Mouse (Mus musculus): ENCODE measurements at regions not wholly inside any gene's neighbourhood (a gene's known extent, or its start where the extent isn't known, plus 50 kb on each side); places are given as distances from the start of the nearest gene placed in this dataset.

DNA sequence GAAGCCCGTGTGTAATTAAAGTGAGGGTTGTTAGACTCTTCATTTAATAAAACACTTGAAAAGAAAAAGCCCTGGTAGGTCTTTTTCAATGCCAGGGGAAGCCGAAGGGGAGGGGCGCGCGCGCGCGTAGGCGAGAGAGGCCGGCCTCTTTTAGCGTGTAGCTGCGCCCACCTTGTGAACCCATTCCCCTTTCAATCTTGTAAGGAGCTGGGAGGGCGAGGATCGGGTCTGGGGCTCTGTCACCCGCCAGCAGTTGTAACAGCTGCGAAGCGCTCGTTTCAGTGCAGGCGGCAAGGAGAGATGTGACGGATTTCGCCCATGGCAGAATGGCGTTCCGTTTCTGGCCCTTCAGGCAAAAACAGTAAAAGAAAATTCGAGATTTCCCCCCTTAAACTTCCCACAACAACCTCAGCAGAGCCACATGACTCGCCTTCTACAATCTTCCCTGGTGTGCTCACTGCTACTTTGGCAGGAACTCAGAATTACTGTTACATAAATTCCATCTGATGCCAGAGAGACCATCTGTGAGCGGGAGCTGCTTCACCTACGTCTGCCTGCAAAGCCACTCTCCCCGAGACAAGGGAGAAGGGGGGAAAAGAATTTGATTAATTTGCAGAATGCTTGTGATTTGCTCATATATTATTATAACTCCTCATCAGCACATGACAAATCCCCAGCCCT, 436.4 kb downstream of the Zfp536 start:
- DNase-seq (ENCODE audit: low spot score) = peak; percentile 41

DNA sequence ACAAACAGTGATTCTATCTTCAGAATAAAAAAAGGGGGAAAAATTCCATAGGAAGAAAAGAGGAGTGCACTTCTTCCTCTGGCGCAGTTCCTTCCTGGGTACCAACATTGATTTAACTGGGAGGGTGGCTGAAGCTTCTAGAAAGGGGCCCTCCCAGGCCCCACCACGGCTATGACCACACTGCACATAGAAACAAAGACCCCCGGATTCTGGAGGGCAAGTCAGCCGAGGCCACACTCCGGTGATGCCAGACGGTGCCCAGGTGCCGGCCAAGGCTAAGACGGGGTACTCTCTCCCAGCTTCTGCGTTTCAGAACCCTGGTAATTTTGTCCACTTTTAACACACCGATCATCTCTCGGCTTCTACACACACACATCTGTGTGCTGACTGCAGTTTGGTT, 435.8 kb downstream of the Zfp536 start:
- DNase-seq (ENCODE audit: low spot score) = no peak

DNA sequence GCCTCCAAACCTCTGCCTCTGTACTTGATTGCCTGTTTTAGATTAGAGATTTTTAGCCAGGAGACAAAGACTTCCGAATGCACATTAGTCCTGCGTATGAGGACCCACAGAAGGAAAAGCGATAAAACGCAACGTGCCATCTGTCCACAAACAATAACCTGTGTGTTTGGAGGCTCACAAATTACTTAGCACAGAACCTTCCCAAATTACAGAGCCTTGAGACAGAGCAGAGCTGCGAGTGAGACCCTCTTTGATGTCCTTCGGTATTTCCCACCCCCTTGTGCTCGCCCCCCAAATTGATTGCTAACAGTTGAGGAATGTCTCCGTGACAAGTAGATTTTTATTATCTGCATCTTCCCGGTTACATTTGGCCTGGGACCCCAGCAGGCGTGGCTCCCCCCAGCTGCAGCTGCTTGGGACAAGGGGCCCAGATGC, 435.4 kb downstream of the Zfp536 start:
- DNase-seq (ENCODE audit: low spot score) = no peak

DNA sequence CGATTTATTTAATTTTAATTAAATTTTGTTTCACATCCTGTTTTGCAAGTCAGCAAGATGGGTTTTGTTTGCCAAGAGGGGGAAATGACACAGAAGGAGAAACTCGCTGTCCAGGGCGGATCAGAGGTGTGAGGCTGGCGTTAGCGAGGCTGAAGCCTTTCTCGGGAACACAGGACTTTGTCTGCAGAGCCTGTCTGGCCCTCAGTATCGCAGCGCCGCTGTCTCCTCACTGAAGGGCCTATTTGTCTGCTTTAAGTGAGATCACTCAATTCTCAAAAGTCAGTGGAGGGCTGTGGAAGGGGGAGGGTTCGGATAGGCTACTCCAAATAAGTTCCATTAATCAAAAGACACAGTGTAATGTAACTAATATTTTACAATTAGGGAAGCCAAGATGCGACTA, 430.8 kb downstream of the Zfp536 start:
- no peak for DNase-seq (ENCODE audit: low spot score)

DNA sequence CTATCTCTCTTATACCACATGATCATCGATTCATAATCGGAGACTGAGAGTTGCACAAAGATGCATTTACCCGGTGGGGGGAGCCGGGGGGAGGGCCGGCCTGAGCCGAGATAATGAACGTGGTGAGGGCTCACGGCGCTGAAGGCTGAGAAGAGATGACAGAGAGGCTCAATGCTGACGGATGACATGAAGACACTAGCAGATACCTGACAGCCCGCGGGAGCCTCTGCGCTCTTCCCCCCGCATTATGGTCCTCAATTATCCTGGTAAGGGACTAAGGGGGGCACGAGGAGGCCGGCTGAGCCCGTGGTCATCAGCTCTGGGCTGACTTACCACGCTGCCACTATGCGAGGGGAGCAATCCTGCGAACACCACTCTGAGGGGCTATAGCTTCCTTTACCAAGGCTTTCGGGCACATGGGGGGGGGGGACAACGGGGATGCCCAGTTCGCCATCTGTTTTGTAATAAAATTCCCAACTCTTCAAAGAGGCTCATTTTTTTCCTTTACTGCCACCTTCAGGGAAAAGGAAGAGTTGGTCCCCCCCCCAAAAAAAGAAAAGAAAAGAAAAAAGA, 430.3 kb downstream of the Zfp536 start:
- DNase-seq (ENCODE audit: low spot score) = no peak

DNA sequence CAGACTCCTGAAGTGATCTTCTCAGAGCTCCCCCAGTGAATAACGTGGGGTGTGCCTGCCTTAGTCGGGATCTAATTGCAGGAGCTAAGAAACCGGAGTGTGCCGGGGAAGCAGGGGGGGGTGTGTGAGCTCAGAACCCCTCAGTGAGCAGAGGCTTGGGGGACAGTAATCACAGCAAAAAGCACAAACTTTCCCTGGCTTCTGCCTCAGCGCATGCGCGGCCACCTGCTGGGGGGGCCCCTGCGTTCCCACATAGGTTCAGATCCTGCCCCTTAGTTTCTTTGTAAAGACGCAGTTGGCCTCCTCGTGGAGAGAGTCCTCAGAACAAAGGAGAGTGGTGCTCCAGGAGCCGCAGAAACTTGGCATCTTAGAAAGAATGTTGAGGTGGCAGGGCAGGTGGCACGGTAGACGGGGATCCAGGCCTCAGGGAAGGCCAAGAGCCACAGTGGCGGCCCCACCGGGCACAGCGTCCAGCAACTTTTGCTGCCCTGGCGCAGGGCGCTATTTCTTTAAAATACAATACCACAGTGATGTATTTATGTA, 429.7 kb downstream of the Zfp536 start:
- DNase-seq (ENCODE audit: low spot score) = no peak

DNA sequence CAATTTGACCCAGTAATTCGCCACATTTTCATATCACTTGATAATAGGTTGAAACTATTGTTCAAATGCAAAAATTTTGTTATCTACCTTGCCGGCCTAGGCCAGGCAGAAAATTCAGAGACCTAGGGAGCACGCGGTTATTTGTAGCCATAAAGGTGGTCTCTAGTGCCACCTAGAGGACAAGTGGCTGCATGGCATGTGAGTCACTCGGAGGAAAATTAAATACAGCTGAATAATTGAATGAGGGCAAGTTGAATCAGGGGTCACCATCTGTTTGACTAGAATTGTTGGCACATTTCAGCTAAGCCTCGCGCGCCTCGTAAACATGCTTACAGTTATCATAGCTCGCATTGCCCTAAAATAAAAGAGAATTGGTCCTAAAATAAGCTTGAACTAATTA, 427.4 kb downstream of the Zfp536 start:
- DNase-seq (ENCODE audit: low spot score) = peak; percentile 80

DNA sequence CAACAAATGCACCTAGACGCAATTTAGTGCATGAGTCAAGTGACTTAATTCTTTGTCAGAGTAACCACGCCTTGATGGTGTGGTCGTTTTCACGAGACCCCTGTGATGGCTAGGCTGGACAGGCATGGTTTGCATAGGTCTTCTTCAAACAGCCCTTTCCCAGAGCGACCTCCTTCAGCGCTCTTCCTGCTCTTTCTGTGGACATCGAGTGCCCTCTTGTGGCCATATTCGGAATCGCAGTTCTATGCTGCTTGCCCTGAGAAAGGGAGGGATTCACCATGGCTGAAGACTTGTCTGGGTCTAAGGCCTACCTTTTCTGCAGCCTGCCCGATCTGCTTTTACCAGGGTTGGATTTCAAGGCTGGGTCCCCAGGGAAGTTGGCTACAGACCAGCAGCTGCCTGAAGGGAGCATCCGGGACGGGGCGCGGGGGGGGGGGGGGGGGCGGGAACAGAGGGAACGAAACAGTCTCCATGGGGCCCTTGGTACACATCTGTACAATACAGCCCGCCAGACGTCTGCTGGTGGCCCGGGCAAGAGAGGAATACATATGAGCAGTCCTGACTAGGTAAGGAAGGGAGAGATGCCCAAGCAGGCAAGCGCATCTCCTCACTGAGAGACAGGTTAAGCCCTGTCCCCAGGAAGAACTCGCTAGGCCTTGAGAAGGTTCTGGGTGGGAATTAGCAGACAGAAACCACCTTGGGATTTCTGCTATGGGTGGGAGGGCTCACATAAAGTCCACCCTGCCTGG, 415.6 kb downstream of the Zfp536 start:
- DNase-seq (ENCODE audit: low spot score) = peak; percentile 90

DNA sequence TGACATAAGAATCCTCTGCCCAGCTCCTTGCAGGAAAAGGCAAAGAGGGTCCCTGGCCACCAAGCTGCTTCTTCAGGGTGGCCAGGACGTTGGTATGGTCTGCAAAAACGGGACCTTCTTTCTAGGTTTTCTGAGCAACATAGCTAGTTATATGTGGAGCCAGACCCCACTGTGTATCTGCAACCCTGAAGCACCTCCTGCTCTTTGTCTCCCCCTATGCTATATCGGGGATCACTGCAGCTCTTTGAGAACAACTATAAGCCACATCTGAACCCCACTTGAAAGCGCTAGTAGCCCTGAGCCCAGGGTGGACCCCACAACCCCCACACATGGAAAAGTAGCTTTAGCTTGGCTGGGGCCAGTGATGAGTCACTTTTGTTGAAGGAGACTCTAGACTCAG, 414.9 kb downstream of the Zfp536 start:
- no peak for DNase-seq (ENCODE audit: low spot score)

DNA sequence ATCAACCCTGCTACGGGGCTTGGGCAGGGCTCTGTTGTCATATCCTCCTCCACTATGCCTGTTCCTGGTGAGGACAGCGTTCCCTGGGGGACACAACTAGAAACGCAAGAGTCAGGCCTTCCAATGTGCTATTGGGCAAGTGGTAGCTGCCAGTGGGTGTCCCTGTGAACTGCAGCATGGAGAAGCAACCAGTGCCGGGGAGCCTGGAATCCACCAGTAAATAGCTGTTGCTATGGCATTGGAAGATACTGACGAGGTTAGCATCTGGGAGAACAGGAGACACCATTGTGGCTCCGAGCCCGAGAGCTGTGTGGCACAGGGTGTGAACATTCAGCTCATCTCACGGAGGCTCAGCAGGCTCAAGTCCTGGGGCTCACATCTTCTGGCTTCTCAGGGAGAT, 414.0 kb downstream of the Zfp536 start:
- DNase-seq (ENCODE audit: low spot score) = no peak

DNA sequence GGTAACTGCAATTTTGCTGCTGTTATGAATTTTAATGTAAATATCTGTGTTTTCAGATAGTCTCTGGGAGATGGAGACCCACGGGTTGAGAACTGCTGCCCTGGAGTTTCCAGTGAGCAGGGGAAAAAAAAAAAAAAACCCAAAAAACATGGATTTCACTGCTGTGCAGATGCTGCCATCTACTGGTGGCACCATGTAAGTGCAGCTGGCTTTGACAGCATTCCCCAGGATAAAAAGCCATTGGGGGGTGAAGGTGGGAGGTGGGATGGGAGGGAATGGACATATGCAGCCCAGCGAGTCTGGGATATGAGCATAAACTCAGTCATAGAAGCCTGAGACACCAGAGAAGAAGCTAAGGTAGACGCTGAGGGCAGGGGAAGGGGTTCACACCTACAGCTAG, 413.3 kb downstream of the Zfp536 start:
- DNase-seq (ENCODE audit: low spot score) = peak; percentile 26

DNA sequence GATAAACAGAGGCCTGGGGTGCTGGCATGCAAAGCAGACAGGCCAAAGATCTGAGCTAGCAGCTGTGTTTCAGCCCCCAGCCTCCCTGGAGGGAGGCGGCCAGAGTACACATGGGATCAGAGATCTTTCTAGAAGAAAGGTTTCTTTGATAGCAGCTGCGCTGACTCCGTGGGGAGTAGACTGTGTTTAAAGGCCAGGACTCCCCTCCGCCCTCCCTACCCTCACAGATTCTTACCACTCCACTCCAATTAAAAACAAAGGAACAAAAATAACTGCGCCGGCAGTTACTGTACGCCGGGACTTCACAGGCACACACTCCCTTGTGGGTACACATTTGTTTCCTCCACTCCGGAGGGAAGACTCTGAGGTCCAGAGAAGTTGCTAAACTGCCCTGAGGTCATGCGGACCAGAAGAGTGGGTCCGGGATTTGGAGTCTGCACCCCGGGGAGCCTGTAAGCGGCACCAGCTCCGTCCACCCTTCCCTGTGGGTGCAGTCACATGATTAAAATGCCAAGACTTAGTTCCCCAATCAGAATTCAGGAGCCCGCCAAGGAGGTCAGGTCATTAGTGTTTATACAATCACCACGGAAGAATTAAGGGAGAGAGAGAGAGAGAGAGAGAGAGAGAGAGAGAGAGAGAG, 411.5 kb downstream of the Zfp536 start:
- peak; percentile 24 for DNase-seq (ENCODE audit: low spot score)

DNA sequence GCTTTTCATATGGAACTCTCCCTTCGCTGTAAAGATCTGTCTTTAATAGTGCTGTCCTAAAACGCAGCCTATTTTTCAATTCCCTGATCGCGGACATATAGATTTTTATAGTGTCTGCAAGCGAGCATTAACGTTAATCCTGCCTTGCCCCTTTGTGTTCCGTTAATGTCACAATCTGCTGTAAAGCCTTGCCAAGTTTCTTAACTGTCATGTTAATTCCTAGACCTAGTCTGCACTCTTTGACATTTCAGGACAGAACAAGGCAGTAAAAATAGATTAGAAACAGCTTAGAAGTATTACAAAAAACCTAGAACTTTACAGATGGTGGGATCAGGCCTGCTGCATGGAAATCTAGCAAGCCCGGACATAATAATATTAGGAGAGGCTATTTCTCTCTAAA, 410.6 kb downstream of the Zfp536 start:
- no peak for DNase-seq (ENCODE audit: low spot score)

DNA sequence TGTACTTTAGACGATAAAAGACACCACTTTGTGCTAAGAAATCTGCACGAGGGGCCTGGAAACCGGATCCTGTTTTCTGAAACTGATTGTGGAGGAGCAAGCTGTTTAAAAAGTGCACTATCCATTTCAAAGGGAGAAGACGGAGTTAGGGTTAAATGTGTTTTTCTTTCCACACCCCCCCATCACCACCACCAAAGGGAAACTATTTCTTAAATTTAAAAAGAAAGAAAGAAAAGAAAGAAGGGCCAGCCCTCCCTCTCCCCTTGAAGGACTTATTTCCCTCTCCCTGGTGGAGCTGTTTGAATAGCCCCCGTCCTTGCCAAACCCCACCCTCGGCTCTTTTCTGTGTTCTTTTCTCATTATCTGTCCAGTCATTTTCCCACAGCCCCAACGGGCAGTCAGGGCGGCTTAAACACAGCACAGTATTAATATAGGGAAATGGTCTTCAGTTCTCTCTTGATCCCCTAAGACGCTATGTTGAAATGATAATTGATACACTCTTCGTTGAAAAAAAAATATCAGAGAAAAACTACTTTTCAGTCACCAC, 409.7 kb downstream of the Zfp536 start:
- DNase-seq (ENCODE audit: low spot score) = no peak

DNA sequence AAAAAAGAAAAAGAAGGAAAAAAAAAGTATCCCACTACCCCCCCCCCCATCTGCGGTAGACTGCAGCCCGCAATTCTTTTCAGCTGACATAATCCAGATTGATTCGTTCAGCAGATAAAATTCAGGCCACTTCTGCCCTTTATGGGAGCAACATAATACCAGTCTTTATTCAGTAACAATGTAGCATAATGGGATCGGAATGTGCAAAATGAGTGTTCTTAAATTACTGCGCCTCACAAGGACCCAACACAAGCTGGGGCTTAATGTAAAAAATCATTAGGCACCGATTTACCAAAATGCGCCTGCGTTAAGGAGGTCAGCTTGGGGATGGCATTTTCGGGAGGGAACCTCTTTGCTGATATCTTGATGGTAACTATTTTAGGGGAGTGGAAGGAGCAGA, 409.2 kb downstream of the Zfp536 start:
- DNase-seq (ENCODE audit: low spot score) = no peak

DNA sequence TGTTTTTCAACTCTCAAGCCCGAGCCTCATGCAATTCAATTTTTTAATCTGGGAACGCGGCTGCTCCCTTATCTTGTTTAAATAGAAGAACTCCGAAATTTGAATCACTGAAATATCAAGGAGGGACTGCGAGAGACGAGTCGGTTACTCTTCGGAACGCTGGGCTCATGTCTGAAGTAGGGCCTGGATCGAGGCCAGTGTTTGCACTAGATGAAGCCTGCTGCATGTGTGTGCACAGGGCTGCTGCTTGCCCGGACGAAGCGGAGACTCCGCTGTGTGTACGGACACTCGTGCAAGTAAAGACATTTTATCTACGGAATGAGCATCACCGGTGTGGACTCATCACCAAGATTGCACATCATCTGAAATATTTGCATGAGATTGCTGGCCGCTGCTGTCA, 407.4 kb downstream of the Zfp536 start:
- no peak for DNase-seq (ENCODE audit: low spot score)

DNA sequence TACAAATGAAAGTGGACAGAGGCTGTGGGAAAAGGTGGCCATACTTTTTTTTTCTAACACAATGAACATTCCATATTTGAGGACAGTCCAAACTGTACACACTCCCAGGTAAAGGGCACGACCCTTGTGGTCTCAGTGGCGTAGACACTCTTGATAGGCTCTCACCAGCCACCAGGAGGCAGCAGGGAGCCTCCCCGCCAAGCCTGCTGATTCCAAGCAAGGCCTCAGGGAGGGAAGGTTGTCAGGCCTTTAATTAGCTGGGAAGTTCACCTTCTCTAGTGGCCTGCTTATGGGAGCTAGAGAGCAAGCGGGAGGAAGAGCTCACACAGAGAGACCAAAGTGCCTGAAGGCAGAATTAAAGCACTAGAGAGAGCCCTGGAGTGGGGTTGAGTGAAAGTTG, 403.7 kb downstream of the Zfp536 start:
- DNase-seq (ENCODE audit: low spot score) = no peak

DNA sequence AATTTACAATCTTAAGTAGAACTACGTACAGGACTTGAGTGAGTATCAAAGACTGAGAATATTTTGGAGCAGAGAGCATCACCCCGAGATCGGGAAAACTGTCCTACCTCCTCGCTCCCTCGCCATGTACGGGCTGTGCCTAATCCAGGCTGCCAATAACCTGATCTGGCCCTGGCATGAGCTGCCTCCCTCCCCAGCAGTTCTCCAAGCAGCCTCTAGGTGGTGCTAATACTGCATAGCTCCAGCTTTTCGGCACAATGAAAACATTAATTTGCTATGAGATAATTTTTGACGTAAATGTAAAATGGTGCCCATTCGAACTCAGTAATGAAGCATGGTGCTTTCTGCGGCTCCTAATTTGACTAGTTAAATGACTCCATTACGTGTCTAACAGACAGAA, 399.6 kb downstream of the Zfp536 start:
- DNase-seq (ENCODE audit: low spot score) = peak; percentile 83

DNA sequence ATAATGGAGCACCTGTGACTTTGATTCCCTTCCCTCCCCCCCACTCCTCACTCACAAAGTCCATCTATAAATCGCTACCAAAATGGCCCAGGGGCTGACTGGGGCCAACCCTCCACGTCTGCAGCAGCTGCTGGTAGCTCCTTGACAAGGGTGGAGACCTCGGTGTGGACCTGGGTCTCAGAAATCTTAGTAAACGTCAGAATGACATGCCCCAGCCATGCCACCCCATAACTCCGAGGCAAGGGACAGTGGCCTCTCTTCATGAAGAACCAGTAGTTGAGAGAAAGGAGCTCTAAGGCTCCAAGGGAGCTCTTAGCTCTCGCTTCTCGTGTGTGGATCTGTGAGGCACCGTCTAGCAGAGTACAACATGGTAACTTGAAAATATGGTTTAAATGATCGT, 398.4 kb downstream of the Zfp536 start:
- no peak for DNase-seq (ENCODE audit: low spot score)

DNA sequence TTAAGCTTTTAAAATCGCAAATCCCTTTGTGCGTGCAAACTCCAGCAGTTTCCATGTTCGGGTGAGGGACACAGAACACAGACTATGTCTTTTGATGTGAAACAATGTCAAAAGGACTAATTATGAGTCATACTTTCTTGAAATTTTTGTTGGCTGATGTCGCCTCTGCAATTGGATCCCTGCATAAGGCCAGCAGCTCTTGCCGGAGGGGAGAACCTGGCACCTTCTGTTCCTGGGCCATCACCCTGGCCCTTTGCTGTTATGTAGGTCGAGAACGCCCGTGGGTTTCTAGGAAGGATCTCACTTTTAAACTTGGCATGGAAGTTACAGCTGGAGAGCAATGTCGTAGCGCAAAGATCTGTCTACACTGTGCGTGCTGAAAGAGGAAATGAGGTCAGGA, 397.9 kb downstream of the Zfp536 start:
- DNase-seq (ENCODE audit: low spot score) = no peak

DNA sequence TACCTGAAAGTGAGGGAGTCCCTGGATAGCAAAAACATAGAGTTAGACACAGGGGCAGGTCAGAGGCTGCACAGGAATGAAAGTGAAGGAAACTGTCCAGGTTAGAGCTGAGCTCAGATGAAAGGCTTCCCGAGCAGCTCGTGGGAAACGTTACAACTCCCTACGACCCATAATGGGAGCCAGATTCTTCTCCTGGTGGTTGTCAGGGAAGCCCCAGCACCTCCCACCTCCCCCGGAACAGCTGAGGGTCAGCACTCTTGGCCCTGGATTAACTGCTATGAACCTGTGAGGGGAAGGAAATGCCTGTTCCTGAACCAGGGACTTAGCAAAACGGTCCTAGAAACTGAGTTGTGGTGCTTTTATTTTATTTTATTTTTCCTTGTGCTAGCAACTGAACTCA, 397.2 kb downstream of the Zfp536 start:
- no peak for DNase-seq (ENCODE audit: low spot score)

All from gastrocnemius, adult 18-20 months (tissue).